Mouse (Mus musculus) bone marrow macrophage, adult 2 months (primary cell): ENCODE measurements around the gene Col18a1.

ENCODE experiments used
- CTCF ChIP-seq: IDR thresholded peaks from 2 replicates; pipeline ENCODE4 v1.5.1; 2012; ENCODE audit warnings: low read depth, mild to moderate bottlenecking, low read length, moderate library complexity
- POLR2A ChIP-seq: IDR thresholded peaks from 2 replicates; pipeline ENCODE4 v1.6.1; 2012; ENCODE audit warnings: mild to moderate bottlenecking, low read depth, low read length, borderline replicate concordance

DNA sequence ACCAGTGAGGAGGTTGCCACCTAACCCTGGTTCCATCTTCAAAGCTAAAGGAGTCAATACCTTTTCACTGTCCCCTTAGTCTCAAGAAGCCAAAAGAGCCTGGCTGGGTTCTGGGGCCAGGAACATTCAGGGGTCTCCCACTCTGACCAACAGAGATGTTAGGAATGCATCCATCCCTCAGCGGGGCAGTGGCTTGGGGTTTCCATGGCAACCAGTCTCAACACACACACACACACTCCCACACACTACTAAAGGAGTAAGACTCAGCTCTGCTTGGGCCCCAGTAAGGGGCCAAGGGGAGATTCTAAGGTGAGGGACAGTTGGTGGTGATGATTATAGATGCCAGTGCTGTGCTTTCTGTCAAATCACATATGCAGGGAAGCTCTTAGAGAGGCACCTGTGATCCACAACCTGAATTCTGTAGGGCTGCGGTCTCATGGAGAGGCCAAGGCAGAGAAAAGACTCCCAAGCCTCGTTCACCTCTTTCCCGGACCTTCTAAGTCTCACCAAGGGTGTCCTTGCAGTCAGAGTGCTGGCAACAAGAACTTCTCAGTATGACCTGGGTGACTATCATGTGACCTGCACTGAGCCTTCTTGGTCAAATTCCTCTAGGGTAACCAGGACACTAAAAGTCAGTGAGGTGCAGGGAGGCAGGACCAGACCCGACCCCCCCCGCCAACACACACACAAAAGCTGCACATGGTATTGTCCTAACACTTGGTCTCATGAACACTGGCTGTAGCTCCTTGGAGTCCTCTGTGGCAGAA lies 46.2 kb upstream of the Col18a1 start:
- no peak for TF ChIP-seq CTCF
- no peak for TF ChIP-seq POLR2A
